ENCODE assay signal across 9 mouse cellular contexts in genomic region chr12:41483091-41483592, GRCm38 (mm10). TPM values are rescaled to one million over a fixed set of nuclear protein-coding genes. Genes with fewer than 3 reads are reported as not detected.
DNase-seq lines count a peak whose midpoint lies in the region; ATAC-seq and TF ChIP-seq lines count a peak whose summit lies in the region.
"Had no signal": no experiment of that assay in that cellular context is flagged by ENCODE, and none has a peak within 500 bp of the region (broad histone marks: within the 10 kb centered on the region; RNA-seq: fewer than 3 reads in every experiment).

No protein-coding gene starts in this region.

- TF ChIP-seq CTCF in thymus, adult 2 months (IDR thresholded peaks at IDR 0.05; ENCODE audit: borderline replicate concordance, control insufficient read depth, extremely low read depth, insufficient read depth, low read length, poor library complexity): no peak

- 81% methylated on average over 5 of the region's 5 CpGs for WGBS in lung, embryonic 16.5 days
- WGBS in thymus, adult 2 months: 85% methylated on average over 5 of the region's 5 CpGs

- no peak for ATAC-seq in lung, embryonic 16.5 days (ENCODE audit: low read depth)

- H3K27me3 ChIP-seq in lung, embryonic 16.5 days (ENCODE audit: control insufficient read depth, insufficient read depth, low read depth, low read length): no peaks in the 10 kb centered on the region
- H3K27me3 ChIP-seq in thymus, adult 2 months (ENCODE audit: control insufficient read depth, insufficient read depth, low read length): no peaks in the 10 kb centered on the region

- peak overlapping the region; percentile 54 for H3K4me3 ChIP-seq in lung, embryonic 16.5 days (ENCODE audit: low read length)
- no peak overlapping the region for H3K4me3 ChIP-seq in thymus, adult 2 months (ENCODE audit: control insufficient read depth, insufficient read depth, low read length)
- H3K4me3 ChIP-seq: liver, embryonic 15.5 days had no signal

- DNase-seq in adrenal gland, adult 2 months: peak; percentile 33
- no peak for DNase-seq in adrenal gland, postnatal 10 days
- DNase-seq in lung, adult 18-20 months: no peak
- peak; percentile 16 to 25 for DNase-seq in layer of hippocampus, postnatal 10 days (ENCODE audit: low spot score in 2 of 2)
- DNase-seq in right cerebral cortex, postnatal 36 days (ENCODE audit: low spot score in 2 of 2): peak; percentile 17 to 18
- no peak for DNase-seq in adrenal gland, adult 8-10 months
- DNase-seq in thymus, adult 2 months: no peak

- no peak overlapping the region for H3K27ac ChIP-seq in lung, embryonic 16.5 days (ENCODE audit: low read length)
- no peak overlapping the region for H3K27ac ChIP-seq in thymus, adult 2 months (ENCODE audit: control insufficient read depth, insufficient read depth, low read length)
- H3K27ac ChIP-seq: liver, embryonic 15.5 days had no signal

- H3K4me2 ChIP-seq in lung, embryonic 16.5 days (ENCODE audit: low read depth, low read length): peak overlapping the region; percentile 68
- H3K4me2 ChIP-seq: liver, embryonic 15.5 days had no signal

- no peaks in the 10 kb centered on the region for H3K36me3 ChIP-seq in lung, embryonic 16.5 days (ENCODE audit: control insufficient read depth, insufficient read depth, low read length)
- no peaks in the 10 kb centered on the region for H3K36me3 ChIP-seq in thymus, adult 2 months (ENCODE audit: control insufficient read depth, insufficient read depth, low read length)
- H3K36me3 ChIP-seq: liver, embryonic 15.5 days had no signal

- peaks cover 29% of the 10 kb centered on the region for H3K4me1 ChIP-seq in lung, embryonic 16.5 days (replicated peaks; ENCODE audit: control insufficient read depth, insufficient read depth, low read length)
- 0 out of 2 replicates have a peak, but pooled peaks cover 4% of the 10 kb centered on the region for H3K4me1 ChIP-seq in thymus, adult 2 months (replicated peaks; ENCODE audit: control insufficient read depth, insufficient read depth, low read length)
- H3K4me1 ChIP-seq: liver, embryonic 15.5 days had no signal

- H3K9ac ChIP-seq in lung, embryonic 16.5 days (ENCODE audit: low read length): peak overlapping the region; percentile 58
- H3K9ac ChIP-seq: liver, embryonic 15.5 days had no signal

- H3K9me3 ChIP-seq in lung, embryonic 16.5 days (ENCODE audit: control insufficient read depth, low read length): no peaks in the 10 kb centered on the region
- H3K9me3 ChIP-seq: liver, embryonic 15.5 days had no signal

- no peak for TF ChIP-seq POLR2A in thymus, adult 2 months (IDR thresholded peaks at IDR 0.05; ENCODE audit: control insufficient read depth, extremely low read depth, insufficient read depth, low read length, poor library complexity)

RNA-seq across cellular contexts. Expression of gene Lrrn3, which starts 3.1 kb away (rescaled TPM):
- 10 to 100 TPM; 35.5 to 35.7 TPM for total RNA-seq in adrenal gland, adult 2 months (2021)
- polyA plus RNA-seq in adrenal gland, adult 2 months (2012; rRNA removed): 1.8 and 2.2 TPM in 2 replicates
- 10 to 100 TPM; 21.6 to 23.7 TPM for total RNA-seq in adrenal gland, postnatal 10 days (2021)
- 14.1 and 16.3 TPM in 2 replicates for polyA plus RNA-seq in lung, embryonic 16.5 days (2015; fragmentation: Nextera tagmentation; extraction: Ambion mirVana)
- 10 to 100 TPM; 74.0 to 78.8 TPM for total RNA-seq in layer of hippocampus, postnatal 10 days (2021)
- 10 to 100 TPM; 37.7 to 62.3 (median 44.2) TPM for total RNA-seq in adrenal gland, adult 8-10 months (2022)
- 0.26 TPM in 2 replicates for polyA plus RNA-seq in thymus, adult 2 months (2012; rRNA removed)

Comparison
In these comparisons a context has a peak if more than half of its experiments do, and no peak if none do; other contexts are left out.
1. DNase-seq: peak in adrenal gland, adult 2 months (single experiment), layer of hippocampus, postnatal 10 days (2 of 2) and right cerebral cortex, postnatal 36 days (2 of 2); none in adrenal gland, postnatal 10 days (single experiment), lung, adult 18-20 months (0 of 2), adrenal gland, adult 8-10 months (single experiment) and thymus, adult 2 months (single experiment).